Mouse (Mus musculus): Measurements from ENCODE around the gene Sp6.
A peak's percentile ranks its signal among the peaks of the same experiment; 100 is the strongest.

Gene Sp6

DNA sequence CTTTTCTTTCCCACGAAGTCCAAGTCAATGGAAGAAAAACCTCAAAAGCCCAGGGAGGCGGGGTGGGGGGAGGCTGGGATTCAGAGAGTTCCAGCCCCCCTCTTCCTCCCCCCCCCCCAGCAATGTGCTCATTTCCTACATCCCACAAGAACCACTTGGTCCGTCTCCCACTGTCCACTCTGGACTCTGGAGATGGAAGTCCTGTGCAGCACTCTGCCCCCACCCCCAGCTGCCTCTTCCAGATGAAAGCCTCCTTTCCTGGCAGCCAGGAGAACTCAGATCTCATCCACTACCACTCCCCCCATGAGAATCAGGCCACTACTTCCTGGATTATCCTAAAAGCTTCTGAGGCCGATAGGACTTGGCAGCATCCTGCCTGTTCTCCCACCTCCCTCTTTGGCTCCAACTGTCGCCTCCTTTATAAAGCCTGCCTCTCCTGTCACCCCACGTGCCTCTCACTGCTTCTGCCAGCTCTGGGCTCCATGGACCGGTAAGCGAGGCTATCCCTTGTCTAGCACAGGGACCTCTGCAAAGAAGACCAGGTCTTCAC, at the start of gene Sp6:
Sp6 (plus strand) TSS at position 274 of the 550 bp plus-strand sequence.
- DNase-seq, result no peak

DNA sequence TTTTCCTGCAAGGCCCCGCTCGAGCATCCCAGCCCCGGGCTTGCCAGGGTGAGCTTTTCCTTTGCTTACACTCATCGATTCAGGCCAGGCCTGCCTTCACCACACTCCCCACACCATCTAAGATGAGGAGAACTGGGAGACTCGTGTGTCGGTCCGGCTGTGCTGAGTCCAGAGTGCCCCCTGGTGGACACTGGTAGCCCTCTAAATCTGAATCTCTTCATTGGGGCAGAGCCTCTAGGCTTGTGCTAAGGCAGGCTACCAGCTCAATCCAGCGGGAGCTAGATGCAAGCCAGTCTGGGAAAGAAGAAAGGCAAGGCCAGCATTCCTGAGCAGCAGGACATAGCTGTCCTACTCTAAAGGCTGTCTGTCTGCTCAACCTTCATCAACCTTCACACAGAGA, 49.6 kb upstream of the Sp6 start:
- DNase-seq, result peak; percentile 82

DNA sequence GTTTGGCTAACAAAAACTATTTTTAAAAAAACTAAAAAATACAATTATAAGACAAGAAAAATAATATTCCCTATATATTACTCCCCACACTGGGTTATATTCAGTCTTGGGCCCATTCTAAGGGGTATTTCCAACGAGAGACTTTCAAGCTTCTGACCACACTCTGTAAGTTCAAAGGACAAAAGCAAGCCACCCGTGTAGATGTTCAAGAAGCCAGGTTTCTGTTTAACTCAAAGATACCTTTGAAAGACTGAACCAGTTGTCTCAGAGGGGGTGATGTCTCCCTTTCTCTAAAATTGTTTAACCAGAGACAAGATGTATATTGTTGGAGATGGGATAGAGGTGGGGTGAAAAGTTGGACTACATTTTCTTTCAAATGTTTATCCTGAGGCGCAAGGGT, 47.0 kb upstream of the Sp6 start:
- no peak for DNase-seq

DNA sequence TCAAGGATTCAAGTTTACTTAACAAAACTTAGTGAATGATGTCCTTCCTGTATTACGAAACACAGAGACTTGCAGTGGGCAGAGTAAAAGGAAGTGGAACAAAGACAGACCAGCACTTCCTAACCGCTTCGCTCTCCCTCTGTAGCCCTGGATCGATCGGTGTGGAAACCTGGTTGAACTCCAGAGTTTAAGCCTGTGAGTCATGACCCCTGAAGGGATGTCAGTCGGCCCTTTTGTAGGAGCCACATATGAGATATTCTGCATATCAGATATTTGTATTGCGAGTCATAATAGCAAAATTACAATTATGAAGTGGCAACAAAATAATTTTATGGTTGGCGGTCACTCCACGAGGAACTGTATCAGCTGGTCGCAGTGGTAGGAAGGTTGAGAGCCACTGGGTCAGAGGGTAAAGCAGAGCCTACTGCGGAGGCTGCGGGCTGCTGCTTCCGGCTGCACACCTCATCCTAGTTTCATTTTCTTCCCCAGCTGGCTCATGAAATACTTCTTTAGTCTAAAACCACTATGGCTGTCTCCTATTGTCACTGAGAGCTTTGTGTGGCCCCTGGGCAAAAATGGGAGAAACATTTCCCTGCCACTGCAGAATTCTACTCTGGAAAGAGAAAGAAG, 46.2 kb upstream of the Sp6 start:
- DNase-seq, result no peak

DNA sequence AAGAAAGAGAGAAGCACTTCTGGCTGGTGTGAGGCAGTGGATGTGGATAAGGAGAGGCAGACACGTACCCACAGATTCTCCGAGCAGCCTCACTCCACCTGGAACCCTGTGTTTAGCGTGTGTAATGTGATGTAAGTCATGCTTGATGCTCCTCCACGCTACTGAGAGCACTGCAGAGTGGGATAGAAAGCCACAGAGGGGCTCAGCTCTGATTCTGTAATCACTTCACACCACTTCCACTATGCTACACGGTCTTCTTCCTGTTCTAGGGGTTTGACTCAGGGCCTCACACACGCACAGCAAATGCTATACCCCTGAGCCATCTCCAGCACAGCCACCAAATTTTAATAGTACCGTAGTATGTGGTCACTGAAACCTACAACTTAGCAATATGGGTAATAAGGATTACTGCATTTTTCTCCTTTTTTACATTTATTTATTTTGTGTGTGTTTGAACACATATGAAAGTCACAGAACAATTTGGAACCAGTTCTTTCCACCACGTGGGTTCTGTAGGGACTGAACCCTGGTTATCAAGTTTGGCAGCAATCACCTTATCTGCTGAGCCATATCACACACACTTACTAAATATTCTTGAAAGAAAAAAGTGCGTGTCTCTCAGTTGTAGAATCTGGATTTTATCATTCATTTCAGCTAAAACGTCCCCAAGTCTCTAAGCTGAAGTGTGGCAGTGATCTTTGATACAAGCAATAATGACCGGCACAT, 45.5 kb upstream of the Sp6 start:
- no peak for DNase-seq

DNA sequence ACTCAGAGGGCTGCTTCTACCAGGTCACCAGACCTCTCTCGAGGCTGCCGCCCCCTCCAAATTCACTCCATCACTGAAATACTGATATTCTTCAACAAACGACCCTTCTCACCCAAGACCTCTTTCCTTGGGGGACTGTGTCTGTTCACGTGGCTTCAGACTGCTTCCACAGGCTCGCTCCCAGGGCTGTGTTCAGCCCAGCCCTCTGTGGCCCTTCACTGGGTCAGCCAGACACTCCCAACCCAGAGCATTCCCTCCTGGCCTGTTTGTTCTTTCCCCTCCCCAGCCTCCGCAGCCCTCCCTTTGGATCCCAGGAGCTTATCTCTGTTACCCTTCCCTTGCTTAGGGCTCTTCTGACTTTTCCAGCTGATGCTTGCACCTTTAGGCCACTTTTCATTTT, 44.7 kb upstream of the Sp6 start:
- no peak for DNase-seq

DNA sequence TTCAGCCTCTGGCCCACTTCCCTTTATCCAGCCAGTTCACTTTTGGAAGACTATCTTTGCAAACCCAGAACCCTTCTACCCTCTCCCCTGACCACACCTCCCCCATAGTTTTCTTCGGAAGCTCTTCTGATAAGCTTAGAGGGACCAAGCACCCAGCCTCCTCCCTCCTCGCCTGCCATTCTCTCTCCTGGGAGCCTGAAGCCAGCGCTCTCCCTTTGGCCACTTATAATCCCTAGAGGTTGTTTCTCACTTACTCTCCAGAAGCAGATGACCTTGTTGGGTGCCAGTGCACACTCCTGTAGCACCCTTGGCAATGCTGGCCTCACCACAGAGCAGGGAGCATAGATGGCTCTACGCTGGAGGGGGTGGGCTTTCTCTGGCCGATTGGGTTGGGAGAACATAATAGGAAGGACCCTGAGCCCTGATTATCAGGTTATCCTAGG, 43.9 kb upstream of the Sp6 start:
- DNase-seq, result no peak

DNA sequence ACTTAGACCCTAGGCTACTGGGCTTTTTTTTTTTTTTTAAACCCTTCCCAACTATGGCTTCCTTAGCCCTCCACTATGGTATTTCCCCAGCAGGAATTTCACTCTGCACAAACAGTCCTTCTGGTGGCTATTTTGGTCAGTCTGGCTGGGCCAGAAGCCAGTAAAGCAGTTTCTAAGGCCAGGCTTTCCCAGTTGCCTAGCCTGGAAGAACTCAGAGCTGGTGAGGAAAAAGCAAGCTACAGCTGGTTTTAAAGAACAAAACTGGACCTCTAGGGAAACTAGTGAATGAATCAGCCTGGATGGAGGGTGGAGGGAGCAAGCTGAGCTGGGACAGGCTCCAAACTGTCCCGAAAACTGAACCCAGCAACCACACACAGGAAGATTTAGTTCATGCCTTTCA, 43.4 kb upstream of the Sp6 start:
- no peak for DNase-seq

DNA sequence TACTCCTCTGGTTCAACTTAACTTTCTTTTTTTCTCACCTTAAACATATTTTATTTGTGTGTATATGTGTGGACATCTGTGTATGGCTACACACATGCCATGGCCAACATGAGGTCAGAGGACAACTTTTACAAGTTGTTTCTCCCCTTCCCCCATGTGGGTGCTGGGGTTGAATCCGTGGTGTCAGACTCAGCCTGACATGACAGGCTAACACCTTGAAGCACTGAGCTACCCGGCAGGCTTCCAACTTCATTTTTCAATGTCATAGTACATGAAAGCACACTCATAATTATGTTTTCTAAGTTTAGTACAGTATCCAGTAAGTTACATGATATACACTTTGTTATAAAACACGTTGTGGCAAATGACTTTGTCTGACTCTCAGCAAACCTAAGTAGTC, 42.9 kb upstream of the Sp6 start:
- no peak for DNase-seq

DNA sequence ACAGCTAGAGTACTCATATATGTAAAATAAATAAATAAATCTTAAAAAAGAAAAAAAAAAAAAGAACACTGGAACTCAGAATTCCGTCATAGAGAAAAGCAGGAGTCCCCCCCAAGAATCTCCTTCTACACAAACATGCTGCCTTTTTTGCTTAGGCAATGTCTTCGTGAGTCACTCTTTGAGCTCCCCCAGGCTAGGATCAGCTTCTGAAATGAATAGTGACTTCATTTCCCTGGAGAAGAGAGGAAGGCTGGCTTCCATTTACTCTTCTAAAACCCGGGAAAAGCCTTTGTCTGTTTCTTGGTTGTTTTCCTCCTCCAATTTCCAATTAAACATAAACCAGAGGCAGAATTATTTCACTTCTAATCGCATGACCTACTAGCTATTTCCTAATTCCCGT, 40.3 kb upstream of the Sp6 start:
- no peak for DNase-seq

DNA sequence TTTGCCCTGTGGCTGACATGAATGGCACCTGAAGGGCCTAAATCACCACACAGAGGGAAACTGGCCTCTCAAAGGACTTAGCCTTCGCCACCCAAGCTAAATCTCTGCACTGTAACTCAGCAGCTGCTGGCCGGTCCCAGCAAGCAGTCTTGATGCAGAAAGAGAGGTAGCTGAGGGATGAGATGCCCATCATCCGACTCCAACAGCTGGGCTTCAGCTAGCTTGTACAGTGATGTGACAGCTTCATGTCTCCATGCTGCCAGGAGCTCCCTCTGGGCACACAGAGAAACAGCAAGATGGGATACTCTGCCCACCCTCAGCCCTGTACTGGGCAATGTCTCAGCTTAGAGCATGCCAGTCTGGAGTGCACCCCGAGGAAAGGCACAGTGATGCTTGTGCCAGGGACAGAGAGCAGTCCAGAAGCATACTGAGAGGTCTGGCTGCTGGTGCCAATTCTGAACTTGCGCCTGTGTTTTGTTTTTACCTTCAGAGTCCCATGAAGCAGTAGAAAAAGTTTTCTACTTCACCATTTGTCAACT, 39.7 kb upstream of the Sp6 start:
- DNase-seq, result no peak

DNA sequence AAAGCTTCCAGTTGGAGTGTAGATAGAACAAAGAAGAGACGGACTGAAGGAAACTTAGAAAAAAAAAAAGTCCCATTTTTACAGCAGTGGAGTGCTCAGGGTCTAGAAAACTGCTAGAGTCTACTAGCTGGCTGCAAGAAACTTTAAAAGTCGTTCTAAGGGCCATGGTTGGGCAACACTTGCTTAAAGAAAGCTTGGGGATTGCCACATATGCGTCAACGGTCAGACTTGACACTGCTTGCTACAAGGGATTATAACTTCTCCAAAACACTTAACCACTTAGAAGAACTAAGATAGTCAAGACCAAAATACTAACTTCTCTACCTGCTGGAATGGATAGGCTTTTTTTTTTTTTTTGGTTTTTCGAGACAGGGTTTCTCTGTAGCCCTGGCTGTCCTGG, 38.4 kb upstream of the Sp6 start:
- no peak for DNase-seq

DNA sequence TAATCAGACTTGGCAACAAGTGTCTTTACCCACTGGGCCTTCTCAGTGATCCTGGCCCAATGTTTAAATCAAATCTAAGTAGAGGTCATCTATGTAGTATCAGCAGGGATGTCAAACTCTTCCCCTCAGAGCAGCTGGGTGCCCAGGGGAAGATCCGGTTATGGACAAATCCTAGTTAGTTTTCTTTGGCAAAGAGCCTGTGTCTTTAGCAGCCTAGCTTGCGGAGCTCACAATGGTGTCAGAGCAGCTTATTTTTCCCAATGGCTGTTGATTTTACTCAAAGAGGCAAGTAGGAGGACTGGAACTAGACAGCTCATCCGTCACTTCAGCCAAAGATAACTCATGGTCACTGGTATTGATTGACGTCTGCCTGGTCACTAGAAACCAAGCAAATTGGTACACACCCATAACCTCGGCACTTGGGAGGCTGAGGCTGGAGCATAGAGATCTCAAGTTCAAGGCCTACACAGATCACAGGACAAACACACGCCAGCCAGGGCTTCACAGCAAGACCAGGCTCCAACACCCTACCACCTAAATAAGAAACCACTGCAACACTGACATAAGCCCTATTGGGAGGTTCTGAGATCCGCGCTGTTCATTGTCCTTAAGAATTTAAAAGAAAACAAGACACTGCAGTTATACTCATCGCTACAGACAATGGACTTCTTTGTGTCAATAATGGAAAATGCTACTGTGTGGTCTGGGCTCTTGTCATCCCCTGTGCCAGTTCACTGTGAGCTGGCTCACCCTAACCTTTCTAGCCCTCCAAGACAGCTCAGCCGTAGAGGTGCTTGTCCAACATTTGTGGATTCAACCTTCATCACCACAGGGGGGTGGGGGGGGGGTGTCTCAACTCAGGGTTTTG, 37.4 kb upstream of the Sp6 start:
- no peak for DNase-seq

DNA sequence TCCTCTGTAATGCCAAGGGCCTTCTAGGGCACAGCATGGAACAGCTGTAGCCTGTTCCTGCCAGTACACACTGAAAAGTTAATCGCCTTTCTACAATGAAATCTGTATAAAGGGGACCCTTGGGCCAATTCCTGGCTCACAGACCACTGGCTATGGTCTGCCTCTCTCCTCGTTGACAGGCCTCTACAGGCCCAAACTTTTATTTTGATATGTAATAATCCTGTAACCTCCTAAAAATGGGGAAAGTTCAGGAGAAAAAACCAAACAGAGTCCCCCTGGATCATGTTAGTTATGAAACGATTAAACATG, 36.9 kb upstream of the Sp6 start:
- DNase-seq, result no peak

DNA sequence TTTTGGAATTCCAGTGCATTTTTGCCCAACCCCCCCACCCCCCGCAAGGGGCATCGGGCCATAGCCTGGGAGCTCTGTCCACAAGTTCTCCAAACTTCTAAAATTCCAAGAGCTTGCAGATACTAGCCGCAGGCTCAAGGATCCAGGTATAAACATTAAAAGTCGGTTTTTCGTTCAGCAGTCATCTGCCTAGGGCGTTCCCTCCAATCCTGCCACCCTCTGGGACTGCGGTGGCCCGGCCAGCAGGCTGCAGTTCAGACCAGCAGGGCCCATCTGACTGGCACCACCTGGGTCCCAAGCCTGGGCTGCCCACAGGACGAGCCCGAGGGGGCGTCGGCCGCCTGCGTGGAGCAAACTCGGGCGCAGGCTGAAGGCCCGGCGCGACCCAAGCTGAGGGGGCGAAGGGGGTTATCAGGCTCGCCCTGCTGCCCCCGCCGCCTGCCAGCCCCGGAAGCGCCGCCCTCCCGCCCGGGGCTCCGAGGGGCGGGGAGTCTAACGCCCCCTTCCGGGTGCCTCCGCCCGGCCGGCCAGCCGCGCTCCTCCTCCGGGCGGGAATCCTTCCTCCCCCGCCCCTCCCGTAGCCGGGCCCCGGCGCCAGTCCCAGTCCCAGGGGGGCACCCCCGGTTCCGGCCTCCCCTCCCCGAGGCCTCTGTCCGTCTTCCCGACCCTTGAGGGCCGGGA, 36.1 kb upstream of the Sp6 start:
- DNase-seq, result peak; percentile 91

DNA sequence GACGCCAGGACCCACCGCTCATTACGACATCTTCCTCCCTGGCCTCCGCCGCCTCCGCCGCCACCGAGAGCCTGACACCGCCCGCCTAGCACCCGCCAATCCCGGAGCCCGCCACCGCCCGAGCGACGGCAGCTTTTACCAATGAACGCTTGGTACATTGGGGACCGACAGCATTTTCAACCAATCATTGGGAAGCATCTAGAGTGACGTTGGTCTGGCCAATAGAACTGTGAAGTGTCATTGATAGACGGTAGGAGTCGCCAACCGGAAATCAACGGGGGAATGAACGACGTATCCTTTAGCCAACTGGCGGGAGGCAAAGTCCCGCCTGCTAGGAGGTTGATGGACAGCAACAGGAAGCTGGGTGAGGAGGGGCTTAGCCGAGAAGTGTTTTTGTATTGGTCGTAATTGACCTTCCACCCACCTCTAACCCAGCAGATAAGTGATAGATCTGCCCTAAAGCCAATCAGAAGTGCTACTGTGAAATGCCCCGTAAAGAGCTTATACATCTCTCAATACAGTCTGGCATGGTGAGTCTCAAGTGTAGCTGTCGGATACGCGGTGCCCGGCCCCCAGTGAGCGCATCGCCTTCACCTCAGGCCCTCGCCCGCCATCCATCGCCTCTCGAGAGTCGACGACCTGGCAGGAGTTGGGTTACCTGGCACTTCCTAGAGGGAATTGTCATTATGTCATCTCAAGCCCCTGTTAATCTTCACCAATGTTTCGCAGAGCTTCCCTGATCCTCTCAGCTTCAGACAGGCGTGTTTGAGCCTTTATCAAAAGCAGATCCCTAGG, 35.4 kb upstream of the Sp6 start:
- DNase-seq, result peak; percentile 99

DNA sequence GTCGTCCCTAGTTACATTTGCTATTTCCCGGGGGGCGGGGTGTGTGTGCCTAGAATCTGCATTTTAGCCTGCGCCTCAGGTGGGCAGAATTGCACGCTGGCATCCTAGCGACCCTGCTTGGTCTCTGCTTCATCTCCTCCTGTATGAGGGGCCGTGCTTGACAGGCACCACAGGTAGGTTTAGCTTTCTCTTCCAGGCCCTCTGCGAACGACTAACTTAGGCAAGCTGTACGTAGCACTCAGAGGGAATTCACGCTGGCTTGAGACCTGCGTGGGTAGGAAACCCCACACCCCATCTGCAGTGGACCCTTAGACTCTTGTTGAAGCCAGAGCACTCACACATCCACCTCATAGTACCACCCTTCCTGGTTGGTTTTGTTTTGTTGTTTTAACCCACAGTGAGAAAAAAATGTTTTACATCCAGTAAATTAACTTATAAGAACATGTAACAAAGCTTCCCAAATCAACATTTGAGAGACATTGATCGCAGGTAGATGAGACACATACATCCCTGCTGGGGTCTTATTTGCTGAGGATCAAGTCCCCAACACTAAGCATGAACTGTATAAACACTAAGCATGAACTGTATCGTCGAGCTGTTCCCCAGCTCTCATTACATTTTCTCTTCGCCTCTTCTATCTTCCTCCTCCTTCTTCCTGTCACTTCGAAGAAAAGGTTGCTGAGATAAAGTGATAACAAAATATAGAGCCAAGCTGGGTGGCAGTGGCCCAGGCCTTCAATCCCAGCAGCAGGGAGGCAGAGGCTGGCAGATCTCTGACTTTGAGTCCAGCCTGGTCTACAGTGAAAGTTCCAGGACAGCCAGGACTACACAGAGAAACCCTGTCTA, 34.6 kb upstream of the Sp6 start:
- no peak for DNase-seq

DNA sequence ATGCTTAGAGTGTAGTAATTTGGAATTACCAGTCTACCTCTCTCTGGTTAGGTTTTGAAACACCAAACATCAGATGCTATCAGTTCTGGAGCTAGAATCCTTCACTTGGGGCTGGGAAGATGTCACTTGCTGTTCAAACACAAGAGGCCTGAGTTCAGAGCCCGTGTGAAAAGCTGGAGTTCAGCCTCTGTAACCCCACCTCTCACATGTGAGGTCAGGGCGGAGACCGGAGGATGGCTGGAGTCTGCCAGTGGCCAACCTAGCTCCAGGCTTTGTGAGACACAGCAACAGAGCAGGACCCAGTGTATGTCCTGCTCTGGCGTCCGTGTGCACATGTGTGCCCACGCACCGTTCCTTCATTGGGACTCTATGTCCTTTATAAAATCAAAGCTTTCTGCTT, 33.9 kb upstream of the Sp6 start:
- DNase-seq, result no peak

DNA sequence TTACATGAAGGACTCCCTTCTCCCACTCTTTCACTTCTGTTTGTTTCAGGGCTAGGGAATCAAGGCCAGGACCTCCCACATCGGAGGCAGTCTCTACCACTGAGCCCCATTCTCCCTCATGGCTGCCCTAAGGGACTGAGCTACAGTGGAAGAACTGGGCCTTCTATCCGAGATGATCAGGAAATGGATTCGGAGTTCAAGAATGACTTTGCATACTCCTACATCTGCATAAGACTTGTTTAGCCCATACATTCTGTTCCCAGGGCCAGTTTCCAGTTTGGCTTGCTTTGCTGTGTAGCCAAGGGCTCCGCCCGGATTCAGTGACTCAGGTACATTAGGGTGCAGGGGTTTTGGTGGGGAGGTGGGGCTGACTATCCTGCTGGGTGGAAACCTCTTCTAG, 33.2 kb upstream of the Sp6 start:
- no peak for DNase-seq

DNA sequence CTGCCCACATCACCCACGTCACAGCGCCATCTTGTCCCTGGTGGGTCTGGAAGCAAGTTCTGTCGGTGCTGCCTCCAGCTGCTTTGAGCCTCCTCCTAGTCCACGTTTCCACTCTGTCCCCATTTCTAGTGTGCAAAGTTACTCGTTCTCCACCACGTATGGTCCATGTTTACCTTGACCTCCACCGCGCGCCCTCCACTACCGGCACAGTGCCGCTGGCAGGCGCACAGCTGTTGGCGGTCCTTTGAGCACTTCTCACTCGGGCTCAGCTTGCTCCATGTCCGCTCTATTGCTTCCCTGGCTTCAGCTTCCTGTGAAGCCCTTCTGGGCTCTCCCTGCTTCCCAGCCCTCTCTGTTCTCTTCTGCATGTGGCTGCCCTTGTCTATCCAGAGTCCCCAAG, 31.7 kb upstream of the Sp6 start:
- no peak for DNase-seq

DNA sequence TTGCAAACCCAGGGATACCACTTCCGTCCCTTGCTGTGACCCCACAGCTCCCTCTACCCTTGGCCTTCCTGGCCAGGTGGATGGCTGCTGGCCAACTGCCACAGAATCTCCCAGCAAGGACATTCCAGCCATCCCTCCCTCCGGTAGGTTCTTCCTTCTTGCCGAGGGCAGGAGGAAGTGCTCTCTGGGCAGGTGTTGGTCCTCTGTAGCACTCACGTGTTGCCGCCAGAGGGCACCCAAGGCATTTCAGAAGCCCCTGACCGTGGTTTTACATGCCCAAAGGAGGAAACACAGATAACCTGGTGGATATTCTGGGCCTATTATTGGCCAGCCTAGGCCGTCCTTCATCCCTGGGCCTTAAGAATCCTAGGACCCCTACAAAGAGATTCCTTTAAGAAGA, 30.8 kb upstream of the Sp6 start:
- peak; percentile 72 for DNase-seq

Data from right cerebral cortex, postnatal 25 days (tissue).